Mouse (Mus musculus) myocyte (in vitro differentiated cells): ENCODE measurements around the gene Pbp2.

Experiments
- E2F4 ChIP-seq: IDR thresholded peaks from one replicate; pipeline ENCODE4 v1.6.1; 2011; ENCODE audit warnings: mild to moderate bottlenecking, control low read depth, moderate library complexity; ENCODE audit not compliant: insufficient read depth
- MAX ChIP-seq: IDR thresholded peaks from one replicate; pipeline ENCODE4 v1.6.1; 2011; ENCODE audit warnings: low read depth, mild to moderate bottlenecking, control low read depth
- MYOG ChIP-seq, 3 experiments: IDR thresholded peaks; one replicate each; pipeline ENCODE4 v1.6.1; 2011; ENCODE audit warnings: control low read depth in 2 of 3, low read depth in 2 of 3, mild to moderate bottlenecking in 2 of 3; ENCODE audit not compliant: insufficient read length in 2 of 3, control insufficient read depth in 1 of 3, insufficient read depth in 1 of 3
- POLR2A ChIP-seq: IDR thresholded peaks from one replicate; pipeline ENCODE4 v1.6.1; 2011; ENCODE audit warnings: low read depth, mild to moderate bottlenecking, control low read depth, moderate library complexity; ENCODE audit not compliant: insufficient read length
- POLR2AphosphoS2 ChIP-seq: IDR thresholded peaks from one replicate; pipeline ENCODE4 v1.6.1; 2011; ENCODE audit warnings: low read depth, control low read depth; ENCODE audit not compliant: insufficient read length
- USF1 ChIP-seq: IDR thresholded peaks from one replicate; pipeline ENCODE4 v1.6.1; 2011; ENCODE audit warnings: low read depth, mild to moderate bottlenecking, control low read depth, moderate library complexity

- TF ChIP-seq MYOG (IDR thresholded peaks at IDR 0.05; ENCODE audit: control insufficient read depth in 1 of 3, insufficient read depth in 1 of 3, insufficient read length in 2 of 3, low read depth in 2 of 3) (no peak), POLR2A (no peak), POLR2AphosphoS2 (no peak), MAX (no peak), E2F4 (no peak), USF1 (no peak)
These were observed 22.6 kb upstream of the Pbp2 start for GRCm38 (mm10) chr6:135332737-135333281.
